Mouse (Mus musculus): Measurements from ENCODE around the gene Igfbp2. TPM values are rescaled to one million over a fixed set of nuclear protein-coding genes. Genes with fewer than 3 reads are reported as not detected.

Igfbp2 gene
- total RNA-seq, 1 experiment from 2014 or later: 58.4 TPM

GRCm38 (mm10) chr1:72872521-72872920 is 48.2 kb downstream of the Igfbp2 start:
- DNase-seq: peak; percentile 75

- DNase-seq: no peak
Observed at GRCm38 (mm10) chr1:72873078-72873477, 48.8 kb downstream of the Igfbp2 start.

- DNase-seq: peak; percentile 67
Observed at GRCm38 (mm10) chr1:72873511-72874286, 49.4 kb downstream of the Igfbp2 start.

- peak; percentile 86 for DNase-seq
Observed at GRCm38 (mm10) chr1:72874287-72875211, 50.2 kb downstream of the Igfbp2 start, which contains the start of gene Igfbp5. TSS of gene Igfbp5 (minus strand) at chr1:72874884.

- DNase-seq: no peak
Observed at GRCm38 (mm10) chr1:72875708-72876107, 51.4 kb downstream of the Igfbp2 start.

GRCm38 (mm10) chr1:72876111-72876510 is 51.8 kb downstream of the Igfbp2 start:
- no peak for DNase-seq

GRCm38 (mm10) chr1:72877892-72878291 is 53.6 kb downstream of the Igfbp2 start:
- peak; percentile 46 for DNase-seq

- no peak for DNase-seq
Observed at GRCm38 (mm10) chr1:72878473-72879318, 54.4 kb downstream of the Igfbp2 start.

- no peak for DNase-seq
Observed at GRCm38 (mm10) chr1:72879319-72879634, 55.0 kb downstream of the Igfbp2 start.

- no peak for DNase-seq
Observed at GRCm38 (mm10) chr1:72885111-72885818, 61.0 kb downstream of the Igfbp2 start.

GRCm38 (mm10) chr1:72885819-72886169 is 61.5 kb downstream of the Igfbp2 start:
- DNase-seq: no peak

- no peak for DNase-seq
Observed at GRCm38 (mm10) chr1:72887910-72888309, 63.6 kb downstream of the Igfbp2 start.

- no peak for DNase-seq
Observed at GRCm38 (mm10) chr1:72895821-72896220, 71.5 kb downstream of the Igfbp2 start.

Other genes starting within 250 kb of the Igfbp2 start
- 33.7 and 37.4 TPM in 2 replicates for gene Smarcal1, start 241.3 kb upstream of the Igfbp2 start, total RNA-seq (2021)
- gene Ankar, start 123.9 kb upstream of the Igfbp2 start, total RNA-seq (2021): not detected in 2 replicates
- 892 and 1,080 TPM in 2 replicates for gene Rpl37a, start 113.2 kb upstream of the Igfbp2 start, total RNA-seq (2021)
- gene Igfbp5, start 50.4 kb downstream of the Igfbp2 start, total RNA-seq (2021): 68.1 and 74.3 TPM in 2 replicates
- not detected in 2 replicates for gene Tnp1, start 191.4 kb downstream of the Igfbp2 start, total RNA-seq (2021)